Mouse (Mus musculus): ENCODE data around the gene Krt80.
"Not testable (repeated sequence)": the region's sequence is repeated elsewhere in the genome, so short reads cannot be mapped to it uniquely, and the experiment has no call there.

Gene Krt80

GRCm38 (mm10) chr15:101341797-101342515, 28.0 kb downstream of the Krt80 start:
- DNase-seq (ENCODE audit: low spot score in 2 of 2): peak; percentile 49 to 62

- peak; percentile 90 to 93 for DNase-seq (ENCODE audit: low spot score in 2 of 2)
These were observed 30.4 kb downstream of the Krt80 start for GRCm38 (mm10) chr15:101339537-101339936.

- no peak for DNase-seq (ENCODE audit: low spot score in 2 of 2)
These were observed 31.6 kb downstream of the Krt80 start for GRCm38 (mm10) chr15:101338359-101338758.

GRCm38 (mm10) chr15:101336474-101337174, 33.3 kb downstream of the Krt80 start:
- no peak for DNase-seq (ENCODE audit: low spot score in 2 of 2)

- DNase-seq (ENCODE audit: low spot score in 2 of 2): no peak
These were observed 36.3 kb downstream of the Krt80 start for GRCm38 (mm10) chr15:101333648-101334047.

GRCm38 (mm10) chr15:101333165-101333564, 36.8 kb downstream of the Krt80 start:
- no peak for DNase-seq (ENCODE audit: low spot score in 2 of 2)

GRCm38 (mm10) chr15:101332370-101332769, 37.6 kb downstream of the Krt80 start:
- no peak for DNase-seq (ENCODE audit: low spot score in 2 of 2)

- DNase-seq (ENCODE audit: low spot score in 2 of 2): no peak
These were observed 38.9 kb downstream of the Krt80 start for GRCm38 (mm10) chr15:101331090-101331489.

- no peak for DNase-seq (ENCODE audit: low spot score in 2 of 2)
These were observed 40.4 kb downstream of the Krt80 start for GRCm38 (mm10) chr15:101329564-101329892.

- DNase-seq (ENCODE audit: low spot score in 2 of 2): no peak
These were observed 40.9 kb downstream of the Krt80 start for GRCm38 (mm10) chr15:101328876-101329563.

- DNase-seq (ENCODE audit: low spot score in 2 of 2): peak; percentile 78 to 80
These were observed 42.7 kb downstream of the Krt80 start for GRCm38 (mm10) chr15:101327282-101327681.

GRCm38 (mm10) chr15:101325991-101326534, 43.9 kb downstream of the Krt80 start:
- DNase-seq (ENCODE audit: low spot score in 2 of 2): no peak

GRCm38 (mm10) chr15:101324409-101324808, 45.6 kb downstream of the Krt80 start:
- not testable (repeated sequence) for DNase-seq (ENCODE audit: low spot score in 2 of 2)

GRCm38 (mm10) chr15:101323511-101323910, 46.5 kb downstream of the Krt80 start:
- DNase-seq (ENCODE audit: low spot score in 2 of 2): no peak

GRCm38 (mm10) chr15:101322640-101323039, 47.3 kb downstream of the Krt80 start:
- no peak for DNase-seq (ENCODE audit: low spot score in 2 of 2)

- no peak for DNase-seq (ENCODE audit: low spot score in 2 of 2)
These were observed 47.9 kb downstream of the Krt80 start for GRCm38 (mm10) chr15:101322106-101322505.

- DNase-seq (ENCODE audit: low spot score in 2 of 2): no peak
These were observed 48.8 kb downstream of the Krt80 start for GRCm38 (mm10) chr15:101321126-101321525.

- DNase-seq (ENCODE audit: low spot score in 2 of 2): no peak
These were observed 49.3 kb downstream of the Krt80 start for GRCm38 (mm10) chr15:101320618-101321041.

GRCm38 (mm10) chr15:101320010-101320617, 49.8 kb downstream of the Krt80 start:
- no peak for DNase-seq (ENCODE audit: low spot score in 2 of 2)

GRCm38 (mm10) chr15:101318889-101319765, 50.8 kb downstream of the Krt80 start:
- no peak for DNase-seq (ENCODE audit: low spot score in 2 of 2)
